Mouse (Mus musculus) forelimb bud, embryonic 11.5 days (tissue): ENCODE data around the gene Xpo6.

Experiments
- DNase-seq: peaks from one replicate; pipeline ENCODE4 v3.0.0-alpha.2; 2012; ENCODE audit warnings: low read depth, low spot score

Gene Xpo6

DNA sequence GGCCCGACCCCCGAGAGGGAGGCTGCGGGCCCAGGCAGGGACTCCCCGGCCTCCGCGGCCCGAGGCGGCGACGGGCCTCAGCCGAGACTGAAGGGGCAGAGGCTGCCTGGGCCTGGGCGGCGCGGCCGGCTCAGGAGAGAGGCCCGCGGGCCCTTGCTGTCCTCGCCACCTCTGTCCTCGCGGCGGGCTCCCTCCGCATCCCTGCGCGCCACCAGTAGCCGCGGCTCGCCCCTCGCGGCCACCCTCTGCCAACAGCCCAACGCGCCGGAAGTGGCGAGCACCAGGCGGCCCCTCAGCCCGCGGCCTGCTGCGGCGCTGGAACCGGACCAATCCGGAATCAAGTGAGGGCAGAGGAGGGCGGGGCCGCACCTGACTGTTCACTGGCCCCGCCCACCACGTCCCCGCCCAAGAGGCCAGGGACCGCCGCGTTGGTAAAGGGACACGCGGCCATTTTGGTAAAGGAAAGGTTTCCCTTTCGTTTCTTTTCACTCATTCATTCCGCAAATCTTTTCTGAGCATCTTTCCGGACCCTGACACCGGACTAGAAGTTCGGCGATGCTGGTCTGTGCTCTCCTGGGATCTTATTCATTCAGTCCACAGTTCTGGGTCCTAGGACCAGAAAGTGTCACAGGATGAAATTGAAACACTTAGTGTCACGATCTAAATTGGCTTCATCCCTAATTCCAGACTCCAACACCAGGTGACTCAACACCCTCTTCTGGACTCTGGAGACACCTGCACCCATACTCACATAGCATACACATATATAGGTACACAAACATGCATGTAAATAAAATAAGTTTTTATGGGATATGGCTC lies at the start of gene Xpo6:
Gene Xpo6 (minus strand): TSS at position 324 of the 819 bp plus-strand sequence.
- peak; percentile 94 for DNase-seq

GRCm38 (mm10) chr7:126249986-126250385 lies 49.7 kb upstream of the Xpo6 start:
- DNase-seq, result no peak

DNA sequence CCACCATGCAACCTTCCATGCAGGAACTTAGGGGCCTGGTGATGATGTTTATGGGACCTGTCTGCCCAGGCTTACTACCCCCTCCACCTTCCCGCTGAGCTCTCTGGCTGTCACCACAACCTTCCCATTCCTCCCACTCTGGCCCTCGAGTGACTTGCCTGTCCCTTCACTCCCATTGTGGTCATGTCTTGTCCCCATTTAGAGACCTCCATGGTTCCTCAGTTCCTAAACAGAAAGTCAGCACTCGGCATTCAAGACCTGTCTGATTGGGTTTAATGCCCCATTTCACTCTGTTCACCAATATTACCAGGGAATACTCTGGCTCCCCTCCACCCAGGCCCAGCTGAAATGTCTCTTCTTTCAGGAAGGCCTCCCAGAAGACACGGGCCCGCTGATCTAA lies 48.8 kb upstream of the Xpo6 start:
- no peak for DNase-seq

DNA sequence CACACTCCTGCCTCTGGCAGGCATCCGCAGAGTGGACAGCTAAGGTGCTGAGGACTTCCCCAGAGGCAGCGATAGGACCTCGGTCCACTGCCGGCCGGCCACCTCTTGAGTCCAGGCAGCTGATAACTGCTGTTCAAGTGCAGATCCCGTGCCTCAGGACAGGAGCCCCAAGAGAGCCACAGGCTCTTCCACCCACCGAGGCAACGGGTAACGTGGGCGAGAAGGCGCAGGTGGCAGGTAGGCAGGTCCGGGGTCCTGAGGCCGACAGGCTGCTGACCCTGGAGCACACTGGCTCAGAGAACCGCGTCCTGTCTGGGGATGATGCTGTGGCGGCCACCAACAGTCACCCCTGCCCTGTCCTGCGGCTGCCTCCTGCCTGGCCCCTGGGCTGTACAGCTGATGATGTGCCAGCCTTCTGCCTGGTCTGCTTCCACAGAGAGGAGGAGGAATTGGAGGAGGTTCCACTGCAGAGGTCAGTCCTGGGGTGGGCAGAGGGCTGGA lies 48.4 kb upstream of the Xpo6 start:
- DNase-seq, result no peak

- DNase-seq, result peak; percentile 31
These were observed 47.8 kb upstream of the Xpo6 start for GRCm38 (mm10) chr7:126248088-126248487.

DNA sequence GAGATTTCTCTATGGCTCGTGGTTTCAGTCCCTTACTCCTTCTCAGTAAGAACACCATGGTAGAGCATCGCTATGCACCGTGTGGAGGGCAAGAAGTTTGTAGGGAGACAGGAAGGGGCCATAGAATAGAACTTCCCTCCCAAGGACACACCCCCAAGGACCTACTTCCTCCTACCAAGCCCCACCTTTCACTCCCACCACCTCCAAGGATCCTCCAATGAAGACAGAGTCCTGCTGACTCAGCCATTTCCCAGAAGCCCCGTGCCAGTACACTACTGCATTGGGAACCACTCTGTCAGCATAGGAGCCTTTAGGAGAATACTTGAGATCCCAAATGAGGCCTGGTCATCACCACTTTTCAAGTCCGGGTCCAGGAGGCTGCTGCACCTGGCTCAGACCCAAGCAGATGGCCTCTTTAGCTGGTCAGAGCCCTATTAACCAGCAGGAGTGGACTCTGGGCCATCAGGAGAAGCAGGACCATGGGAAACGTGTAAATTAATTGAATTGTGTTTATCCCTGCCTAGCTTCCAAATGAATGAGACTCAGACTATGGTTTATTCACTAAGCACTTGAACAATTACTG lies 44.0 kb upstream of the Xpo6 start:
- no peak for DNase-seq

GRCm38 (mm10) chr7:126240814-126241360 lies 40.6 kb upstream of the Xpo6 start:
- DNase-seq, result no peak

- DNase-seq, result no peak
These were observed 36.5 kb upstream of the Xpo6 start for GRCm38 (mm10) chr7:126236794-126237192.

DNA sequence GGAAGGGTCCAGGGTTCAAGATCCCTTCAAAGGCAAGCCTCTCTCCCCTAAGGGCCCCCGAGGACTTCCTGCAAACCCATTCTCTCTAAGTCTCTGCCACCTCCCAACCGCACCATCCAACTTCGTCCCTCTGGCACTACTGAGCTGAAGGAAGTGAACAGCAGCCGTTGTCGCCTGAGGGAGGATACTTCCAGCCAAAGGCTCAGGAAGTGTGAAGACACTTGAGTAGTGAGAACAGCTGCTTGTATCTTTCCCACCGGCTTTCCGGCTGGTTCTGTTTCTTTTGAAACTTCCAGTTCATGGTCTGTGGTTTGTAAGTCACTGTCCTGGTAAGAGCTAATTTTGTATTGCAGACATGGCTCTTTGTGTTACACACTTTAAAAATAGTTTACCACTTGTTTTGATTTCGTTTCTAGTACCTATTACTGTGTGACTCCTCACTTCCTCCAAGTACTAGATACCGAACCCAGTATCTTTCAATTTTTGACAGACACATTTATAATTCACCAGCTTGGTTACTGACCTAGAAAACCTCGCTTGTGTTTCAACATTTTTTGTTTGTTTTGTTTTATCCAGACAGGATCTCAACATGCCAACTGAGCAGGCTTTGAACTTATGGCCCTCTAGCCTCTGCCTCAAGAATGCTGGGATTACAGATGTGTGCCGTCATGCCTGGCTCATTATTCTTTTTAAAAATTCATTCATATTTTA lies 35.9 kb upstream of the Xpo6 start:
- DNase-seq, result no peak

DNA sequence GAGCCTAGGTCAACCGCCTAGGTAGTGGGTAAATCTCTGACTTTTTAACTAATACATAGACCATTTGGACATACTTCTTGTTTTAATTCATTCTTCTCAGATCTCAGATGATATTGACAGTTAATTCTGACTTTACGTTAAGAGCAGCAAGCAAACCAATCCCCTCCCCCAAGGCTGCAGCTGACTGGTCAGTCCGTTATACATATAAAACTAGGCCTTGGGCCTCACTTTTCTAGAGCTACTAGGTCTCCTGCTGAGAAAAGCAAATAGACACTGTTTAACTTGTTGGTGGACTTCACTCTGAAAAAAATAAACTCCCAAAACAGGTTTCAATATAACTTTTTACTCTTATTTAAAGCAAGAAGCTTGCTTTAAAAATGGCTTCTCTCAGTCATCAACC lies 34.3 kb upstream of the Xpo6 start:
- no peak for DNase-seq

DNA sequence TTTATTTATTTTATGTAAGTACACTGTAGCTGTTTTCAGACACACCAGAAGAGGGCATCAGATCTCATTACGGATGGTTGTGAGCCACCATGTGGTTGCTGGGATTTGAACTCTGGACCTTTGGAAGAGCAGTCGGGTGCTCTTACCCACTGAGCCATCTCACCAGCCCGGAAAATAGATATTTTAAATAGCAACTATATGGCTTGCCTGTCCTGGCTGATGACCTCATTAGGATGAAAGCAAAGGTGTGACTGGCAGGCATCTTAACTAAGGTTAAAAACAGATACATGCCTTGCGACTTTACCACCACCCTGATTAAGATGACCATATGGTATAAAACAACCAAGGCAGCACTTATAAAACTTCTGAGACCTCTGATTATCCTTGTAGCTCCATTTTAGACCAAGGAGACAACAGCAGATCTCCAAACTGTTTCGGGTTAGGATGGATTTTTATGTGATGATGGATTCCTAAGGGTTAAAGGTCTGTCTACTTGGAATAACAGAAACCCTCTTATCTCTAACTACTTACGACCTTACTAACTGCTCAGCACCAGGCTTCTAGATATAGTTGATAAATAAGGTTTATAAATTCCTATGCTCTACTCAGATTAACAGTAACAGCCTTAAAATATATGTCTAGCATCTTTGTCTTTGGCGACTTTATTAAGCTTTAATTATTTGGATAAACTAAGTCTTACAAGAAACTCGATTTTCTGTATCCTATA lies 32.2 kb upstream of the Xpo6 start:
- DNase-seq, result no peak

DNA sequence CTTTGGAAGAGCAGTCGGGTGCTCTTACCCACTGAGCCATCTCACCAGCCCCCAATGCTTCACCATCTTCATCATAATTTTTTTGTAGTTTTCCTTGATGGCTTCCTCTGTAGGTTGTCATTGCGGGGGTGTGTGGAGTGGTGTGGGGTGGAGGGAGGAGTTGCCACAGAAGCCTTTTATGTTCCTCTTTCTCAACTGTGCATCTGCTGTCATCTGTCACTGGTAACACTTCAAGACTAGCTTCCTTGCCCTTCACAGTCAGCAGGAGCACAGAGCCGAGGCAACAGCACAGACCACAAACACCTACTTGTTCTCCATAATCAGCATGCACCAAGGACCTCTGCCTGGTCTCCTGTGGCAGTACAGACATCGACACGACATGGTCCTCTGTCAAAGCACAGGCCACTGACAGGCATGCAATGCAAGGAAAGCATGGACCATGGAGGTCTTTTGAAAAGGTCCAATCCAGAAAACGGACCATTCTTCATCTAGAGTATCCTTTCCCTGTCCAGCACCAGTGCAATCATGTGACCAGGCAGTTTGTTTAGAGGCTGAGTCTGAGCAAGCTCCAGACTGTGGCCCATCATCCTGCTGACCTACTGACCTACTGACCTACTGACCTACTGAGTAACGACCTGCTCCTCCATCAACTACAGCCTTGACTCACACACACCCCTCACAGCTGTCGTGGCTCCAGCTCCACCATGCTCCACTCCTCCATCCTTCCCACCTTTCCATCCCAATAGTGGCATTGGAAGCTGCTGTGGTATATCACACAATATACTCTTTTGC lies 30.3 kb upstream of the Xpo6 start:
- DNase-seq, result no peak

DNA sequence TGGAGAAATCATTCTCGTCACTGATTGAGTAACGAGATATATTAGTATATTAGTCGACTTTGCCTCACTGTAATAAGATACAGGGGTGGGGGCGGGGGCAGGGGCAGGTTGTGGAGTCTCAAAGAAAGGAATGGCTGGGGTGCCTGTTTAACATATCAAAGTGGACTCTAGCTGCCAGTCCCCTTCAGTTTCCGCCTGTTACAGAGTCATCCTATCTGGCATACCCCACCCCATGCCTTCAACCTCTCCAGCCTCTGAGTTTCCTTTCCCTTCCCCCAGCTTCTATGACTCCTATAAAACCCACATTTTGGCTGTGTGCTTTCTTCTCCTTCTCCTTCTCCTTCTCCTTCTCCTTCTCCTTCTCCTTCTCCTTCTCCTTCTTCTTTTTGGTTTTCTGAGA lies 25.8 kb upstream of the Xpo6 start:
- DNase-seq, result no peak

GRCm38 (mm10) chr7:126222753-126223152 lies 22.5 kb upstream of the Xpo6 start:
- no peak for DNase-seq

- no peak for DNase-seq
These were observed 20.3 kb upstream of the Xpo6 start for GRCm38 (mm10) chr7:126220611-126221010.

- no peak for DNase-seq
These were observed 18.0 kb upstream of the Xpo6 start for GRCm38 (mm10) chr7:126218311-126218710.

- no peak for DNase-seq
These were observed 16.6 kb upstream of the Xpo6 start for GRCm38 (mm10) chr7:126216867-126217266.

GRCm38 (mm10) chr7:126210856-126211255 lies 10.6 kb upstream of the Xpo6 start:
- DNase-seq, result no peak

- no peak for DNase-seq
These were observed 670 bp upstream of the Xpo6 start for GRCm38 (mm10) chr7:126200997-126201345.

DNA sequence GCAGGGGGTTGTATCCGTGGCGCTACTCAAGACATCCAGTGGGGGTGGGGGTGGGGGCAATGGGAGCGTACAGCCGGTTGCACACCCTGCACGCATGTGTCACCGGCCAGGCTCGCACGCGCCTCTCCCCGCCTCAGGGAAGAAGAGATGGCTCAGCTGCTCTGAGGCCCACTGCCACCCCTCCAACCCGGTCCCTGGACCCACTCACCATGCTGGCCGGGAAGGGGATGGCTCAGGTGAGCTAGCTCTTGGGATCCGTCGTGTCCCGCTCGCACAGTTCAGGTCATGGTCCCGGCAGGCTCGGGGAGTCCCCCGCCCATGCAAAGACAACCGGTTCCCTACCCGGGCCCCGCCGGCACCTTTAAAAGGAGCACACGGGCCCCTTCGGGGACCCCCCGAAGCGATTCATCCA lies 604 bp downstream of the Xpo6 start:
- peak; percentile 35 for DNase-seq

DNA sequence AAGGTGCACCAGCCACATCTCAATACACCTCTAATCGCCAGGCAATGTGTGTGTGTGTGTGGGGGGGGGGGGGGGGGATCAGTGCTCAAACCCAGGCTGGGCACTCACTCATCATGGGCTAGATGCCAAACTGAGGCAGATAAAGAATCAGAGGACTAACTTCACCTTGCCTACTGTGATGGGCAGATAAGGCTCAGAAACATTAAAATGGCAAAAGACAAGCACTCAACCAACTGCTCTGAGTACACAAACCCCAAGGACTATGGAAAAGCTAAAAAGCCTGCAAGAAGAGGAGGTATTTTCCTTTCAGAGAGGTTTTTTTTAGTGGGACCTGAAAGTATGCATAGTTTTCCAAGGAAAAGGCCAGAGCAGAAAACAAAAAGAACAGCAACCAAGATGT lies 1.4 kb downstream of the Xpo6 start:
- DNase-seq, result no peak
